Mouse (Mus musculus) C2C12 (cell line): ENCODE data around the gene Ankrd17. TPM values are rescaled to one million over a fixed set of nuclear protein-coding genes. Genes with fewer than 3 reads are reported as not detected.

Experiments
- H3K27me3 ChIP-seq: one replicate; pipeline ENCODE4 v1.6.1; 2011; ENCODE audit not compliant: control insufficient read depth, insufficient read depth, insufficient read length
- H3K36me3 ChIP-seq: one replicate; pipeline ENCODE4 v1.6.1; 2011; ENCODE audit not compliant: control insufficient read depth, insufficient read depth
- H3K4me3 ChIP-seq: one replicate; pipeline ENCODE4 v1.5.1; 2011; ENCODE audit warnings: mild to moderate bottlenecking, control low read depth; ENCODE audit not compliant: poor library complexity, insufficient read depth, severe bottlenecking
- H3K79me2 ChIP-seq: one replicate; pipeline ENCODE4 v1.6.1; 2011; ENCODE audit not compliant: control insufficient read depth, insufficient read depth
- H3K79me3 ChIP-seq: one replicate; pipeline ENCODE4 v1.6.1; 2011; ENCODE audit warnings: low read depth, control low read depth
- H3ac ChIP-seq: one replicate; pipeline ENCODE3; 2011; ENCODE audit warnings: low read depth; ENCODE audit not compliant: control insufficient read depth, insufficient read length
- MYOD1 ChIP-seq: IDR thresholded peaks from one replicate; pipeline ENCODE4 v1.6.1; 2011; ENCODE audit warnings: low read depth; ENCODE audit not compliant: control insufficient read depth, insufficient read length
- USF1 ChIP-seq: IDR thresholded peaks from one replicate; pipeline ENCODE4 v1.6.1; 2011; ENCODE audit warnings: low read depth, mild to moderate bottlenecking, control low read depth, moderate library complexity
- polyA plus RNA-seq: library from polyadenylated mRNA; unstranded; fragments of >200 nt; fragmentation: generic; extraction: Trizol; gene quantifications from one replicate; pipeline ENCODE4 v1.2.1, GENCODE M21; 2012; ENCODE audit warnings: missing spikeins

Ankrd17 gene
- polyA plus RNA-seq, 1 experiment: 16.0 TPM

DNA sequence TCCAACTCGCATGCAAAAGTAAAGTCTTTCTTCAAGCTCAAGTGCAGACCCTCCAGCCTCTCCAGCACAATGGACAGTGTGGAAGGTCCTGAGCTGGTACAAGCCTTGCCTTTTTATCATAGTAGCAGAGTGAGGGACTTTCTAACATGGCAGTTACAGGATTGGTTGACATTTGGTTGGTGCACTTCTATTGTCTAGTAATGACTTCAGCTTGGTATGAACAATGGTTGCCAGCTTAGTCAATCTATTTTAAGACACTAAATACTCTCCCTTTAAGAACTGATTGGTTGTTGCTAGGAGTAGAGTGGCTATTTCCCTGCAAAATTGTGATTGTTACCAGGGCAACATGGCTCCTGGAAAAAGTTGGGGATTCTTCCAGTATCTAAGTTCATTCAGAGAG lies 188.3 kb downstream of the Ankrd17 start:
- no peaks in the 10 kb centered on the region for H3K79me3 ChIP-seq
- H3K79me2 ChIP-seq: no peaks in the 10 kb centered on the region
- H3K4me3 ChIP-seq: no peak overlapping the region
- no peak overlapping the region for H3ac ChIP-seq
- no peaks in the 10 kb centered on the region for H3K36me3 ChIP-seq
- H3K27me3 ChIP-seq: no peaks in the 10 kb centered on the region
- TF ChIP-seq USF1 (no peak), MYOD1 (no peak)

Other genes starting within 250 kb of the Ankrd17 start
- gene Cox18, start 142.6 kb downstream of the Ankrd17 start, polyA plus RNA-seq: 31.1 TPM
- gene Gm9958, start 627 bp upstream of the Ankrd17 start, polyA plus RNA-seq: 0.28 TPM
- not detected for gene Alb, start 94.3 kb upstream of the Ankrd17 start, polyA plus RNA-seq
- 0.26 TPM for gene Afp, start 124.2 kb upstream of the Ankrd17 start, polyA plus RNA-seq
- gene Afm, start 152.4 kb upstream of the Ankrd17 start, polyA plus RNA-seq: not detected
- gene 5830473C10Rik, start 194.5 kb upstream of the Ankrd17 start, polyA plus RNA-seq: not detected